13 mouse cellular contexts compared by ENCODE assay signal in the genomic region with DNA sequence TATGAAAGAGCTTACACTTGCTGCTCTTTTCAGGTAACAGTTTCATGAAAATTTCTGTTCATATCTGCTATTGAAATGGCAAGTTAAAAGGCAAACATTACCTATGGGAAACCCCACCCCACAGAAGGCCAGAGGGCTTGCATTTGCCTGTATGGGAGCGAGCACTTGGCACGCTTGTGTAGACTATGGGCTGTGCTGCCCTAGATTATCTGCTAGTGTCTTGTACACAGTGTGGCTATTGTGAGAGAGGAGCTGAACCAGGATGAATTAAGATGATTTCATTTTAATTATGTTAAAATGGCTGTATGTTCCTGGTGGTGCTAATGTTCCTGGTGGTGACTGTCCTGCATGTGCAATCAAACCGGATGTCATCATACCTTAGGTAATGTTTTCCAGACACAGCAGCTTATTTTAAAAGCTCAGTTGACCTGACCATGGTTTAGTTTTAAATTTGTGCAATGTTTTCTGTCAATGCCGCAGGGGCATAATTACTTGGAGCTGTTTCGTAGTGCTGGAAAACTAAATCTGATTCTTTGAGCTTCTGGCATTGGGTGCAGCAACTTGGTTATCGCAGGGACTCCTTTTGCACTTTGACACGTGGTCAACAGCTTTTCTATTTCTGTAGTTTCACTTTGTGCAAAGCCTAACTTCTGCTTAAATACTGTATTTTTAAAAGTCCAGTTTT. TPM values are rescaled to one million over a fixed set of nuclear protein-coding genes. Genes with fewer than 3 reads are reported as not detected.
DNase-seq lines count a peak whose midpoint lies in the region; ATAC-seq lines count a peak whose summit lies in the region.
"Had no signal": no experiment of that assay in that cellular context is flagged by ENCODE, and none has a peak within 500 bp of the region (broad histone marks: within the 10 kb centered on the region; RNA-seq: fewer than 3 reads in every experiment).

No protein-coding gene starts in this region.

- peaks cover 18% of the 10 kb centered on the region for H3K4me1 ChIP-seq in limb, embryonic 11.5 days (ENCODE audit: control insufficient read depth, insufficient read depth, low read length)
- peaks cover 56% of the 10 kb centered on the region for H3K4me1 ChIP-seq in limb, embryonic 10.5 days
- H3K4me1 ChIP-seq in embryonic facial prominence, embryonic 15.5 days = peaks cover 33% of the 10 kb centered on the region
- peaks cover 16% of the 10 kb centered on the region for H3K4me1 ChIP-seq in liver, embryonic 16.5 days (ENCODE audit: control insufficient read depth, low read depth, low read length)

- peak; percentile 25 for DNase-seq in embryo, embryonic 11 days
- DNase-seq in embryo, embryonic 10.5 days (ENCODE audit: low spot score) = no peak
- DNase-seq in limb, embryonic 11.5 days (ENCODE audit: low spot score) = no peak
- DNase-seq in limb, embryonic 10.5 days (ENCODE audit: low spot score) = no peak
- no peak for DNase-seq in layer of hippocampus, adult 9-10 months (ENCODE audit: low spot score)
- DNase-seq: layer of hippocampus, adult 9-11 months; lung, postnatal 36 days; thymus, postnatal 14 days had no signal

- no peak overlapping the region for H3K9ac ChIP-seq in limb, embryonic 11.5 days (ENCODE audit: low read length)
- no peak overlapping the region for H3K9ac ChIP-seq in embryonic facial prominence, embryonic 15.5 days
- no peak overlapping the region for H3K9ac ChIP-seq in liver, embryonic 16.5 days (ENCODE audit: low read depth, low read length)

- no peak for ATAC-seq in limb, embryonic 11.5 days (ENCODE audit: insufficient number of reproducible peaks, low FRiP score, low TSS enrichment, low read depth)
- ATAC-seq in embryonic facial prominence, embryonic 15.5 days (ENCODE audit: insufficient number of reproducible peaks, low FRiP score, low TSS enrichment, low read depth) = no peak
- ATAC-seq in liver, embryonic 16.5 days (ENCODE audit: low read depth) = no peak
- no peak for ATAC-seq in CD4-positive, CD25-positive, alpha-beta regulatory T cell, adult 4 months

- peak overlapping the region; percentile 14; the same call in 1 of the 2 replicates for H3K4me2 ChIP-seq in limb, embryonic 11.5 days (ENCODE audit: low read depth, severe bottlenecking)
- H3K4me2 ChIP-seq in embryonic facial prominence, embryonic 15.5 days (replicated peaks) = peak overlapping the region; percentile 24; the same call in 1 of the 2 replicates
- peak overlapping the region; percentile 23; the same call in 1 of the 2 replicates for H3K4me2 ChIP-seq in liver, embryonic 16.5 days (ENCODE audit: low read depth, low read length)
- H3K4me2 ChIP-seq: heart, embryonic 11.5 days had no signal

- no peaks in the 10 kb centered on the region for H3K9me3 ChIP-seq in limb, embryonic 11.5 days (ENCODE audit: control insufficient read depth, low read length)
- H3K9me3 ChIP-seq in limb, embryonic 10.5 days (replicated peaks) = no peaks in the 10 kb centered on the region
- no peaks in the 10 kb centered on the region for H3K9me3 ChIP-seq in embryonic facial prominence, embryonic 15.5 days (replicated peaks)
- no peaks in the 10 kb centered on the region for H3K9me3 ChIP-seq in liver, embryonic 16.5 days (replicated peaks; ENCODE audit: control insufficient read depth, low read length)
- H3K9me3 ChIP-seq: neural tube, embryonic 13.5 days had no signal

- 44% methylated on average over 7 of the region's 7 CpGs for WGBS in limb, embryonic 11.5 days
- 57% methylated on average over 7 of the region's 7 CpGs for WGBS in limb, embryonic 10.5 days
- 29% methylated on average over 7 of the region's 7 CpGs for WGBS in embryonic facial prominence, embryonic 15.5 days
- 57% methylated on average over 7 of the region's 7 CpGs for WGBS in liver, embryonic 16.5 days (ENCODE audit: insufficient replicate concordance)

- no peak overlapping the region for H3K27ac ChIP-seq in limb, embryonic 11.5 days (replicated peaks; ENCODE audit: low read depth, low read length)
- no peak overlapping the region for H3K27ac ChIP-seq in limb, embryonic 10.5 days
- peak overlapping the region; percentile 28; the same call in 1 of the 2 replicates for H3K27ac ChIP-seq in embryonic facial prominence, embryonic 15.5 days (replicated peaks)
- peak overlapping the region; percentile 48 for H3K27ac ChIP-seq in liver, embryonic 16.5 days (ENCODE audit: low read length)
- H3K27ac ChIP-seq: neural tube, embryonic 13.5 days had no signal

- no peaks in the 10 kb centered on the region for H3K36me3 ChIP-seq in limb, embryonic 11.5 days (ENCODE audit: control insufficient read depth, insufficient read depth, low read length)
- H3K36me3 ChIP-seq in limb, embryonic 10.5 days = peaks cover 16% of the 10 kb centered on the region
- 0 out of 2 replicates have a peak, but pooled peaks cover 2% of the 10 kb centered on the region for H3K36me3 ChIP-seq in embryonic facial prominence, embryonic 15.5 days
- no peaks in the 10 kb centered on the region for H3K36me3 ChIP-seq in liver, embryonic 16.5 days (ENCODE audit: control insufficient read depth, insufficient read depth)
- H3K36me3 ChIP-seq: neural tube, embryonic 13.5 days had no signal

- H3K27me3 ChIP-seq in limb, embryonic 11.5 days (ENCODE audit: control insufficient read depth, insufficient read depth, low read length) = no peaks in the 10 kb centered on the region
- H3K27me3 ChIP-seq in limb, embryonic 10.5 days (ENCODE audit: low read depth, poor library complexity, severe bottlenecking) = no peaks in the 10 kb centered on the region
- H3K27me3 ChIP-seq in embryonic facial prominence, embryonic 15.5 days = no peaks in the 10 kb centered on the region
- no peaks in the 10 kb centered on the region for H3K27me3 ChIP-seq in liver, embryonic 16.5 days (ENCODE audit: control insufficient read depth, insufficient read depth, low read depth, low read length)
- H3K27me3 ChIP-seq: neural tube, embryonic 13.5 days had no signal

- H3K4me3 ChIP-seq in limb, embryonic 11.5 days (ENCODE audit: low read depth, low read length) = no peak overlapping the region
- H3K4me3 ChIP-seq in limb, embryonic 10.5 days = no peak overlapping the region
- H3K4me3 ChIP-seq in embryonic facial prominence, embryonic 15.5 days (replicated peaks) = no peak overlapping the region
- H3K4me3 ChIP-seq in liver, embryonic 16.5 days (ENCODE audit: low read depth, low read length) = no peak overlapping the region
- H3K4me3 ChIP-seq: neural tube, embryonic 13.5 days had no signal

RNA-seq across cellular contexts. Expression of gene Trp53bp2, which starts 3.8 kb away (rescaled TPM):
- 41.5 and 46.6 TPM in 2 replicates for polyA plus RNA-seq in limb, embryonic 11.5 days (2014; fragmentation: Nextera tagmentation; extraction: Ambion mirVana)
- 34.3 and 37.1 TPM in 2 replicates for polyA plus RNA-seq in limb, embryonic 10.5 days (2016; fragmentation: Nextera tagmentation; extraction: Ambion mirVana)
- 23.8 and 25.1 TPM in 2 replicates for polyA plus RNA-seq in embryonic facial prominence, embryonic 15.5 days (2015; fragmentation: Nextera tagmentation; extraction: Ambion mirVana)
- 3.5 and 4.4 TPM in 2 replicates for polyA plus RNA-seq in liver, embryonic 16.5 days (2015; fragmentation: Nextera tagmentation; extraction: Ambion mirVana)
- polyA plus RNA-seq in CD4-positive, CD25-positive, alpha-beta regulatory T cell, adult 4 months (2017; shearing (Covaris generic)) = 1 to 10 TPM; 8.5 to 8.9 TPM

Comparison
In these comparisons a context has a peak if more than half of its experiments do, and no peak if none do; other contexts are left out.
1. H3K27ac ChIP-seq: peak in embryonic facial prominence, embryonic 15.5 days (single experiment) and liver, embryonic 16.5 days (single experiment); none in limb, embryonic 11.5 days (single experiment) and limb, embryonic 10.5 days (single experiment).
2. Peak in every context shown above with its lines, with median percentiles within 50 percentile points of each other: H3K4me2 ChIP-seq.